22 mouse cellular contexts compared by ENCODE assay signal in genomic region chr4:88400302-88400991, GRCm38 (mm10). TPM values are rescaled to one million over a fixed set of nuclear protein-coding genes. Genes with fewer than 3 reads are reported as not detected.
DNase-seq lines count a peak whose midpoint lies in the region; ATAC-seq and TF ChIP-seq lines count a peak whose summit lies in the region.
"Had no signal": no experiment of that assay in that cellular context is flagged by ENCODE, and none has a peak within 500 bp of the region (broad histone marks: within the 10 kb centered on the region; RNA-seq: fewer than 3 reads in every experiment).

No protein-coding gene starts in this region.

- WGBS in kidney, adult 2 months: 52% methylated on average over 9 of the region's 9 CpGs
- WGBS in kidney, embryonic 15.5 days: 48% methylated on average over 9 of the region's 9 CpGs

- TF ChIP-seq POLR2A in kidney, adult 2 months (IDR thresholded peaks at IDR 0.05; ENCODE audit: low read depth, low read length): no peak

- H3K4me1 ChIP-seq in kidney, adult 2 months (ENCODE audit: control insufficient read depth, insufficient read depth, low read length): no peaks in the 10 kb centered on the region
- no peaks in the 10 kb centered on the region for H3K4me1 ChIP-seq in kidney, embryonic 15.5 days
- H3K4me1 ChIP-seq: embryonic facial prominence, embryonic 10.5 days; limb, embryonic 10.5 days had no signal

- H3K9me3 ChIP-seq in kidney, embryonic 15.5 days (replicated peaks): no peaks in the 10 kb centered on the region
- H3K9me3 ChIP-seq: embryonic facial prominence, embryonic 10.5 days; limb, embryonic 10.5 days; stomach, embryonic 15.5 days had no signal

- TF ChIP-seq CTCF in kidney, adult 2 months (conservative IDR thresholded peaks at IDR 0.05; ENCODE audit: insufficient read depth, insufficient read length, low read depth, low read length): no peak

- H3K36me3 ChIP-seq in kidney, adult 2 months (ENCODE audit: control insufficient read depth, insufficient read depth, low read length): no peaks in the 10 kb centered on the region
- H3K36me3 ChIP-seq in kidney, embryonic 15.5 days: no peaks in the 10 kb centered on the region
- H3K36me3 ChIP-seq: embryonic facial prominence, embryonic 10.5 days; limb, embryonic 10.5 days; stomach, embryonic 15.5 days had no signal

- no peak overlapping the region for H3K27ac ChIP-seq in kidney, adult 2 months (ENCODE audit: insufficient read depth, low read depth, low read length)
- no peak overlapping the region for H3K27ac ChIP-seq in kidney, embryonic 15.5 days
- H3K27ac ChIP-seq: embryonic facial prominence, embryonic 10.5 days; hindbrain, embryonic 14.5 days; limb, embryonic 10.5 days; macrophage; stomach, embryonic 15.5 days had no signal

- no peak overlapping the region for H3K4me2 ChIP-seq in kidney, embryonic 15.5 days
- H3K4me2 ChIP-seq: hindbrain, embryonic 14.5 days; stomach, embryonic 15.5 days had no signal

- no peaks in the 10 kb centered on the region for H3K27me3 ChIP-seq in kidney, adult 2 months (replicated peaks; ENCODE audit: control insufficient read depth, insufficient read depth, low read length)
- no peaks in the 10 kb centered on the region for H3K27me3 ChIP-seq in kidney, embryonic 15.5 days
- H3K27me3 ChIP-seq: stomach, embryonic 15.5 days had no signal

- peak; percentile 13 for DNase-seq in kidney, adult 2 months
- no peak for DNase-seq in kidney, postnatal 14 days
- DNase-seq in R1 (ENCODE audit: low read depth, low spot score): peak; percentile 3
- DNase-seq in kidney, postnatal 4 days: peak; percentile 9 to 36
- no peak for DNase-seq in testis, postnatal 10 days (ENCODE audit: low spot score)
- DNase-seq in thymus, postnatal 25 days: no peak
- DNase-seq in cerebellum, postnatal 36 days: no peak
- DNase-seq: adrenal gland, adult 2 months; cerebellum, adult 9-11 months; forebrain, postnatal 0 days; gastrocnemius, postnatal 25 days; liver; thymus, adult 2 months had no signal

- no peak overlapping the region for H3K4me3 ChIP-seq in kidney, adult 2 months (ENCODE audit: insufficient read depth, low read depth, low read length)
- no peak overlapping the region for H3K4me3 ChIP-seq in kidney, embryonic 15.5 days (replicated peaks)
- H3K4me3 ChIP-seq: embryonic facial prominence, embryonic 10.5 days; limb, embryonic 10.5 days; stomach, embryonic 15.5 days had no signal

- no peak overlapping the region for H3K9ac ChIP-seq in kidney, embryonic 15.5 days
- H3K9ac ChIP-seq: forebrain, postnatal 0 days; hindbrain, embryonic 14.5 days; stomach, embryonic 15.5 days had no signal

- ATAC-seq in kidney, embryonic 15.5 days (replicated peaks; ENCODE audit: low FRiP score): peak; percentile 92
- ATAC-seq: forebrain, postnatal 0 days; inflammation-experienced regulatory T-cells, adult 6 months; lung, postnatal 0 days; midbrain, embryonic 16.5 days had no signal

RNA-seq across cellular contexts. Expression of gene Hacd4, which starts 38.3 kb away (rescaled TPM):
- polyA plus RNA-seq in kidney, adult 2 months (2012; rRNA removed): 2.8 and 3.7 TPM in 2 replicates
- polyA plus RNA-seq in kidney, embryonic 15.5 days (2015; fragmentation: Nextera tagmentation; extraction: Ambion mirVana): 18.3 and 20.7 TPM in 2 replicates

Comparison
In these comparisons a context has a peak if more than half of its experiments do, and no peak if none do; other contexts are left out.
1. DNase-seq: peak in kidney, adult 2 months (single experiment), R1 (single experiment) and kidney, postnatal 4 days (2 of 2); none in kidney, postnatal 14 days (single experiment), testis, postnatal 10 days (single experiment), thymus, postnatal 25 days (single experiment) and cerebellum, postnatal 36 days (0 of 2).